Mouse (Mus musculus) heart, adult 2 months (tissue): Measurements from ENCODE around the gene Itih1.

ENCODE experiments used
- CTCF ChIP-seq: fragments of 200-600 bp; IDR thresholded peaks from 2 replicates; pipeline ENCODE4 v1.8.1; 2022; ENCODE audit warnings: antibody characterized with exemption, mild to moderate bottlenecking, moderate library complexity
- EP300 ChIP-seq: fragments of 200-500 bp; IDR thresholded peaks from 2 replicates; pipeline ENCODE4 v1.6.1; 2011; ENCODE audit warnings: low read depth, low read length, control low read depth; ENCODE audit not compliant: insufficient read depth
- POLR2A ChIP-seq: fragments of 200-500 bp; IDR thresholded peaks from 2 replicates; pipeline ENCODE4 v1.6.1; 2011; ENCODE audit warnings: mild to moderate bottlenecking, low read depth, low read length, control low read depth; ENCODE audit not compliant: insufficient read depth

GRCm38 (mm10) chr14:30888271-30888732 lies 54.8 kb downstream of the Itih1 start:
- TF ChIP-seq CTCF (peak; percentile 56), POLR2A (no peak), EP300 (no peak)
